Mouse (Mus musculus) Patski (cell line): ENCODE measurements around the gene Iqcf6. TPM values are rescaled to one million over a fixed set of nuclear protein-coding genes. Genes with fewer than 3 reads are reported as not detected.
"Not testable (repeated sequence)": the region's sequence is repeated elsewhere in the genome, so short reads cannot be mapped to it uniquely, and the experiment has no call there.

Experiments used
- ATAC-seq: fragments of 100-300 bp; one replicate; pipeline ENCODE4 v1.8.0; 2021
- CTCF ChIA-PET: fragments of 350-600 bp; sonication (Branson Sonifier 250); formaldehyde crosslinking; loops from one replicate; lab custom pipeline; 2022; ENCODE audit warnings: inconsistent platforms; lab: Charles Lee
- POLR2A ChIA-PET: fragments of 350-600 bp; sonication (Branson Sonifier 250); formaldehyde crosslinking; loops from one replicate; lab custom pipeline; 2022; ENCODE audit warnings: antibody characterized with exemption, inconsistent platforms; lab: Charles Lee
- DNase-seq: peaks from one replicate; pipeline ENCODE4 v3.0.0-alpha.2; 2011; ENCODE audit warnings: low read depth, low spot score
- H3K27me3 ChIP-seq: fragments of 371-371 bp; one replicate; pipeline ENCODE4 v1.5.1; 2021
- CTCF ChIP-seq: fragments of 100-300 bp; IDR thresholded peaks from one replicate; pipeline ENCODE4 v1.5.1; 2021
- in situ Hi-C: fragments of 300-500 bp; cut with MboI; formaldehyde crosslinking; loops from 3 replicates; pipeline ENCODE4 v1.11.1; 2018; ENCODE audit warnings: low pct_unique_long_range_greater_than_20kb, mixed read lengths
- polyA plus RNA-seq: library from polyadenylated mRNA; unstranded; gene quantifications from one replicate; pipeline ENCODE4 v1.2.3, GENCODE M21; 2021

Iqcf6 gene
- polyA plus RNA-seq, 1 experiment from 2014 or later = not detected

GRCm38 (mm10) chr9:106616306-106616705 is 10.1 kb upstream of the Iqcf6 start:
- POLR2A ChIA-PET = no interaction called here
- CTCF ChIA-PET = interaction anchor here (1.9 kb wide), 1 partner anchor 10 kb away, joined by 6 read pairs; the partner anchor contains the start of gene Iqcf6
- no peak for DNase-seq
- no peak for TF ChIP-seq CTCF
- peaks cover 30% of the 10 kb centered on the region for H3K27me3 ChIP-seq
- ATAC-seq = no peak
- in situ Hi-C loops = no loop called here

- ChIA-PET CTCF (no interaction called here), POLR2A (no interaction called here)
- H3K27me3 ChIP-seq = peaks cover 30% of the 10 kb centered on the region
- DNase-seq (no peak), ATAC-seq (no peak)
- in situ Hi-C loops = no loop called here
- no peak for TF ChIP-seq CTCF
These were observed 8.9 kb upstream of the Iqcf6 start for GRCm38 (mm10) chr9:106617496-106617895.

GRCm38 (mm10) chr9:106627796-106628195 is 1.4 kb downstream of the Iqcf6 start:
- peak; percentile 2 for DNase-seq
- ATAC-seq, in situ Hi-C loops, POLR2A ChIA-PET, CTCF ChIA-PET, H3K27me3 ChIP-seq: not testable (repeated sequence)

- POLR2A ChIA-PET = no interaction called here
- peaks cover 3% of the 10 kb centered on the region for H3K27me3 ChIP-seq
- CTCF ChIA-PET = no interaction called here
- in situ Hi-C loops = no loop called here
- ATAC-seq (no peak), DNase-seq (no peak)
- no peak for TF ChIP-seq CTCF
These were observed 5.8 kb downstream of the Iqcf6 start for GRCm38 (mm10) chr9:106632185-106632584.

- POLR2A ChIA-PET = no interaction called here
- H3K27me3 ChIP-seq = peaks cover 12% of the 10 kb centered on the region
- no peak for TF ChIP-seq CTCF
- CTCF ChIA-PET = no interaction called here
- DNase-seq (no peak), ATAC-seq (no peak)
- in situ Hi-C loops = no loop called here
These were observed 11.8 kb downstream of the Iqcf6 start for GRCm38 (mm10) chr9:106638154-106638553.

- POLR2A ChIA-PET = no interaction called here
- TF ChIP-seq CTCF = no peak
- DNase-seq = no peak
- peaks cover 10% of the 10 kb centered on the region for H3K27me3 ChIP-seq
- no peak for ATAC-seq
- CTCF ChIA-PET = interaction anchor here (2.1 kb wide), 1 partner anchor 109 kb away, joined by 6 read pairs; no protein-coding TSS in a partner anchor
- in situ Hi-C loops = no loop called here
These were observed 15.0 kb downstream of the Iqcf6 start for GRCm38 (mm10) chr9:106641346-106641745.

- peak; percentile 20 for DNase-seq
- ATAC-seq = peak; percentile 70
These were observed 16.7 kb downstream of the Iqcf6 start for GRCm38 (mm10) chr9:106643128-106643527.

GRCm38 (mm10) chr9:106643787-106644186 is 17.4 kb downstream of the Iqcf6 start:
- ATAC-seq (no peak), DNase-seq (no peak)
- CTCF ChIA-PET = interaction anchor here (0.7 to 2.4 kb wide), 7 partner anchors 9 to 44 kb away, joined by 3 to 10 read pairs (median 4); no protein-coding TSS in a partner anchor

More at GRCm38 (mm10) chr9:106643128-106643527, 16.7 kb downstream of the Iqcf6 start:
- POLR2A ChIA-PET = no interaction called here
- CTCF ChIA-PET = interaction anchor here (0.7 to 2.4 kb wide), 11 partner anchors 8 to 111 kb away, joined by 3 to 10 read pairs (median 4); no protein-coding TSS in a partner anchor
- in situ Hi-C loops = no loop called here
- TF ChIP-seq CTCF = peak; percentile 98
- H3K27me3 ChIP-seq = peaks cover 22% of the 10 kb centered on the region

GRCm38 (mm10) chr9:106645684-106646271 is 19.4 kb downstream of the Iqcf6 start:
- no peak for DNase-seq
- no peak for ATAC-seq
- no peak for TF ChIP-seq CTCF
- ChIA-PET CTCF (no interaction called here), POLR2A (no interaction called here)
- peaks cover 22% of the 10 kb centered on the region for H3K27me3 ChIP-seq
- in situ Hi-C loops = no loop called here

More at GRCm38 (mm10) chr9:106643787-106644186, 17.4 kb downstream of the Iqcf6 start:
- POLR2A ChIA-PET = no interaction called here
- no peak for TF ChIP-seq CTCF
- peaks cover 23% of the 10 kb centered on the region for H3K27me3 ChIP-seq
- in situ Hi-C loops = no loop called here

- in situ Hi-C loops = no loop called here
- no peak for ATAC-seq
- ChIA-PET CTCF (no interaction called here), POLR2A (no interaction called here)
- H3K27me3 ChIP-seq = peaks cover 26% of the 10 kb centered on the region
- no peak for DNase-seq
- no peak for TF ChIP-seq CTCF
These were observed 20.8 kb downstream of the Iqcf6 start for GRCm38 (mm10) chr9:106647226-106647625.

- in situ Hi-C loops = loop anchor here (10.0 kb wide), 1 partner anchor 48 kb away; no protein-coding TSS in a partner anchor
- no peak for DNase-seq
- no peak for TF ChIP-seq CTCF
- POLR2A ChIA-PET = no interaction called here
- ATAC-seq = no peak
- CTCF ChIA-PET = interaction anchor here (0.7 to 0.8 kb wide), 2 partner anchors 10 kb away, joined by 3 to 4 read pairs; no protein-coding TSS in a partner anchor
- H3K27me3 ChIP-seq = peaks cover 33% of the 10 kb centered on the region
These were observed 26.3 kb downstream of the Iqcf6 start for GRCm38 (mm10) chr9:106652720-106653119.
